Mouse (Mus musculus) stomach, postnatal 0 days (tissue): ENCODE measurements around the gene Wnt3.

ENCODE experiments used
- CTCF ChIP-seq: IDR thresholded peaks from 2 replicates; pipeline ENCODE4 v1.5.1; 2016; ENCODE audit warnings: antibody characterized with exemption, low read depth, mild to moderate bottlenecking, moderate library complexity
- EP300 ChIP-seq: optimal IDR thresholded peaks from 2 replicates; pipeline ENCODE3; 2016; ENCODE audit warnings: antibody characterized with exemption

GRCm38 (mm10) chr11:103760101-103760500, 13.8 kb upstream of the Wnt3 start:
- no peak for TF ChIP-seq EP300
- TF ChIP-seq CTCF: no peak
